Mouse (Mus musculus) liver, embryonic 14.5 days (tissue): Measurements from ENCODE around the gene U2af1l4. TPM values are rescaled to one million over a fixed set of nuclear protein-coding genes. Genes with fewer than 3 reads are reported as not detected.

Experiments used
- ATAC-seq: fragments of 200-750 bp; cut with Nextera tagmentation; 2 replicates; pipeline ENCODE4 v1.8.0; 2017; ENCODE audit warnings: moderate number of reproducible peaks, mild to moderate bottlenecking, moderate library complexity; ENCODE audit not compliant: insufficient read depth
- DNase-seq, 3 experiments: peaks; one replicate each; pipeline ENCODE4 v3.0.0-alpha.2; 2012 to 2013; ENCODE audit warnings: low read depth in 3 of 3, low spot score in 3 of 3
- H3K27ac ChIP-seq: fragments of 300-500 bp; sonication (generic); 2 replicates; pipeline ENCODE4 v1.5.1; 2014; ENCODE audit warnings: moderate library complexity, mild to moderate bottlenecking, control low read depth, inconsistent platforms
- H3K27me3 ChIP-seq: fragments of 300-500 bp; sonication (generic); 2 replicates; pipeline ENCODE4 v1.6.1; 2014; ENCODE audit warnings: mild to moderate bottlenecking, low read length, moderate library complexity; ENCODE audit not compliant: control insufficient read depth, insufficient read depth
- H3K36me3 ChIP-seq: fragments of 300-500 bp; sonication (generic); replicated peaks from 2 replicates; pipeline ENCODE4 v1.6.1; 2014; ENCODE audit warnings: low read depth; ENCODE audit not compliant: control insufficient read depth, insufficient read depth
- H3K4me1 ChIP-seq, 2 experiments: fragments of 200-500 bp in 1 of 2; fragments of 300-500 bp in 1 of 2; sonication (generic) in 1 of 2; replicated peaks; 2 replicates each; pipeline ENCODE4 v1.6.1; 2012 to 2014; ENCODE audit warnings: antibody characterized with exemption in 1 of 2, inconsistent platforms in 1 of 2, low read length in 1 of 2; ENCODE audit not compliant: control insufficient read depth in 2 of 2, insufficient read depth in 2 of 2
- H3K4me2 ChIP-seq: fragments of 300-500 bp; sonication (generic); 2 replicates; pipeline ENCODE4 v1.6.1; 2014; ENCODE audit warnings: low read depth, mild to moderate bottlenecking, control low read depth, moderate library complexity
- H3K4me3 ChIP-seq, 2 experiments: fragments of 200-500 bp in 1 of 2; fragments of 300-500 bp in 1 of 2; sonication (generic) in 1 of 2; 2 replicates each; pipeline ENCODE4 v1.5.1; 2012 to 2014; ENCODE audit warnings: low read depth in 2 of 2, low read length in 2 of 2, mild to moderate bottlenecking in 2 of 2, control low read depth in 1 of 2, inconsistent platforms in 1 of 2, moderate library complexity in 1 of 2; ENCODE audit not compliant: insufficient read depth in 1 of 2
- H3K9ac ChIP-seq: fragments of 300-500 bp; sonication (generic); replicated peaks from 2 replicates; pipeline ENCODE4 v1.6.1; 2014; ENCODE audit warnings: mild to moderate bottlenecking, control low read depth, moderate library complexity
- H3K9me3 ChIP-seq: fragments of 300-500 bp; sonication (generic); 2 replicates; pipeline ENCODE4 v1.6.1; 2016; ENCODE audit warnings: low read length, mixed read lengths; ENCODE audit not compliant: control insufficient read depth
- CTCF ChIP-seq: IDR thresholded peaks from 2 replicates; pipeline ENCODE4 v1.5.1; 2016; ENCODE audit warnings: antibody characterized with exemption, low read depth, control low read depth
- EP300 ChIP-seq: IDR thresholded peaks from 2 replicates; pipeline ENCODE4 v1.6.1; 2016; ENCODE audit warnings: antibody characterized with exemption, low read depth
- WGBS: fragments of 180-500 bp; shearing (Covaris S2); extraction: QIAGEN DNeasy Blood & Tissue Kit; methylation state at CpG from one replicate; pipeline ENCODE4 v1.1.7; 2014; ENCODE audit not compliant: insufficient replicate concordance; 5-methylcytosine and 5-hydroxymethylcytosine counted together
- polyA plus RNA-seq, 2 experiments: library from polyadenylated mRNA; depleted of rRNA in 1 of 2; stranded (reverse) in 1 of 2; unstranded in 1 of 2; fragments of >200 nt; fragmentation: Nextera tagmentation in 1 of 2; extraction: Ambion mirVana in 1 of 2; gene quantifications; 2 replicates each; pipeline versions ENCODE4 v1.2.1 to v1.2.3; 2012 to 2014

The U2af1l4 gene
- polyA plus RNA-seq, 2 experiments, result 28.1 to 40.7 TPM

DNA sequence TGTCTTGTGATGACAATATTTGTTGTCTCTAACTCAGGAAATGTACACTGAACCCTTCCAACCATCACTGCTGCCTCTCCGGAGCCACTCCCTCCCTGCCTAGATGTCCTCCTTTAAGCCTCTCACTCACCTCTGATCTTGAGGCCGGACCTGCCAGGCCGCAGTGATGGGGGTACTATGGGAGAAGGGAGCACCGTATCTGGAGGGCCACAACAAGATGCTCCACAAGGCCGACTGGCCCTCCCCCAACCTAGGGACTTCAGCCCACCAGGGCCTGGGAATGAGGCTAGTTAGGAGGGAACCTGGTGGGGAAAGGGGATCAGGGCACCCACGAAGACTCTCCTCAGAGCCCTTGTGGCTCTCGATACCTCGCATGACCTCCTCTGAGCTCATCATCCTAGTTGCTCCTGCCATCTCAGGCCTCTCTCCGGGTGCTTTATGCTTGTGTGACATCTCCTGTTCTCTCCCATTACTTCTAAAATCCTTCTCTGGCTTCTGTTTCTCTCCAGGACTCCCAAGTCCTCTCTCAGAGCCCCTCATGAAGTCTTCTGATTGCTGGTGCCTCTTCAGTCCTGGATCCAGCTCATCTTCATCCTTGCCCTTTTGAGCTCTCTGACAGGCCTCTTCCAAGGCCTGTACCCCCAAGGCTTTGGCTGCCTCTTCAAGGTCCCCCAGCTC is 28.0 kb downstream of the U2af1l4 start:
- 76% methylated on average over 9 of the region's 9 CpGs for WGBS
- H3K36me3 ChIP-seq, result peaks cover 6% of the 10 kb centered on the region
- H3K4me1 ChIP-seq, result peaks cover 10 to 25% of the 10 kb centered on the region in 2 experiments
- no peak overlapping the region for H3K9ac ChIP-seq
- H3K27ac ChIP-seq, result no peak overlapping the region
- no peaks in the 10 kb centered on the region for H3K9me3 ChIP-seq
- H3K27me3 ChIP-seq, result no peaks in the 10 kb centered on the region
- no peak for DNase-seq
- H3K4me3 ChIP-seq, result no peak overlapping the region
- ATAC-seq, result no peak
- no peak overlapping the region for H3K4me2 ChIP-seq
- no peak for TF ChIP-seq EP300
- TF ChIP-seq CTCF, result no peak

DNA sequence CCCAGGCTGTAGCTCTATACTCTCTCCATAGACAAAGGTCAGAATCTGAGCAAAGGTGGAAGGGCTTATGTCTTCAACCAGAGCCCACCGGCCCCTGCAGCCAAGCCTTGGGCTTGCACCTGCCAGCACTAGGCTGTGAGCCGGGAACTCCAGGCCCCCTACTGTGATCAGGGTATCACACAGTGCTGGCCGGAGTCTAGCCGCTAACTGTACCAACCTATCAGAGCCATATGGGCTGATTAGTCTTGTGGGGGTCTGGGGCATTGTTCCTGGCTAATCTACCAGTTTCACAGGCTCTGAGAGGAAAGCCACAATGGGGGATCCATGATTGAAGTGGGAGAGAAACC is 28.5 kb downstream of the U2af1l4 start:
- ATAC-seq (no peak), DNase-seq (no peak)
- Histone ChIP-seq H3K27ac (no peak overlapping the region), H3K4me2 (no peak overlapping the region), H3K9me3 (no peaks in the 10 kb centered on the region), H3K36me3 (peaks cover 1% of the 10 kb centered on the region), H3K9ac (no peak overlapping the region), H3K4me1 (peaks cover 10 to 25% of the 10 kb centered on the region in 2 experiments), H3K4me3 (no peak overlapping the region), H3K27me3 (no peaks in the 10 kb centered on the region)
- no peak for TF ChIP-seq EP300
- no peak for TF ChIP-seq CTCF
- WGBS, result 56% methylated on average over 4 of the region's 4 CpGs

DNA sequence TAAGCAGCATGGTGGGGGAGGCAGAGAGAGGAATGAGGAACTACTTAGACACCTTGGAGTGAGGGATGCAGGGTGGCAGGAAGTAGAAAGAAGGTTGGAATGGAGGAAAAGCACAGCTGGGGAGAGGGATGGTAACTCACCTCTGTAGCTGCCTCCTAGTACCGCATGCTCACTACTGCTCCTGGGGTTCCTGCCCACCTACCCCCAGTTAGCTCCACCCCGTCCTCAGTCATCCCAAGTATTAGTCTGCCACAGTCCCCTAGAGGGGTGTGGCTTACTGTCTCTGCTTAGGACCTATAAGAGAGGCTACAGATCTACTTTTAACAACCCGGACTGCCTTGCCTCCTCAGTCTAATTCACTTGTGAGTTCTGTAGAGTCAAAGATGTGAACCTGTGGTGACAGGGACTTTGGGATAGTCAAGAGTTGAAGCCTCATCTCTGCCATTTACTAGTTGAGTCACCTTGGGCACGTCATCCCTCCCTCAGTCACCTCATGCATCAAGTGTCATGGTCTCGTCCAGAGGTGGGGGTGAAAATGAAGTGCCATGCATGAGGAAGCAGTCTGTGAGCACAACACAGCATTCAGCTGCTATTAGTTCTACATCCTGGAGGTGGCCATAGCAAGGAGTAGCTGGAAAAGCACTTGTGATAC is 29.8 kb downstream of the U2af1l4 start:
- Histone ChIP-seq H3K9ac (no peak overlapping the region), H3K4me1 (peaks cover 10 to 19% of the 10 kb centered on the region in 2 experiments; a peak in 3 of 4 replicates), H3K4me3 (no peak overlapping the region), H3K36me3 (no peaks in the 10 kb centered on the region), H3K27me3 (no peaks in the 10 kb centered on the region), H3K4me2 (no peak overlapping the region), H3K9me3 (no peaks in the 10 kb centered on the region), H3K27ac (no peak overlapping the region)
- no peak for ATAC-seq
- 40% methylated on average over 5 of the region's 5 CpGs for WGBS
- TF ChIP-seq CTCF (no peak), EP300 (no peak)
- DNase-seq, result no peak

DNA sequence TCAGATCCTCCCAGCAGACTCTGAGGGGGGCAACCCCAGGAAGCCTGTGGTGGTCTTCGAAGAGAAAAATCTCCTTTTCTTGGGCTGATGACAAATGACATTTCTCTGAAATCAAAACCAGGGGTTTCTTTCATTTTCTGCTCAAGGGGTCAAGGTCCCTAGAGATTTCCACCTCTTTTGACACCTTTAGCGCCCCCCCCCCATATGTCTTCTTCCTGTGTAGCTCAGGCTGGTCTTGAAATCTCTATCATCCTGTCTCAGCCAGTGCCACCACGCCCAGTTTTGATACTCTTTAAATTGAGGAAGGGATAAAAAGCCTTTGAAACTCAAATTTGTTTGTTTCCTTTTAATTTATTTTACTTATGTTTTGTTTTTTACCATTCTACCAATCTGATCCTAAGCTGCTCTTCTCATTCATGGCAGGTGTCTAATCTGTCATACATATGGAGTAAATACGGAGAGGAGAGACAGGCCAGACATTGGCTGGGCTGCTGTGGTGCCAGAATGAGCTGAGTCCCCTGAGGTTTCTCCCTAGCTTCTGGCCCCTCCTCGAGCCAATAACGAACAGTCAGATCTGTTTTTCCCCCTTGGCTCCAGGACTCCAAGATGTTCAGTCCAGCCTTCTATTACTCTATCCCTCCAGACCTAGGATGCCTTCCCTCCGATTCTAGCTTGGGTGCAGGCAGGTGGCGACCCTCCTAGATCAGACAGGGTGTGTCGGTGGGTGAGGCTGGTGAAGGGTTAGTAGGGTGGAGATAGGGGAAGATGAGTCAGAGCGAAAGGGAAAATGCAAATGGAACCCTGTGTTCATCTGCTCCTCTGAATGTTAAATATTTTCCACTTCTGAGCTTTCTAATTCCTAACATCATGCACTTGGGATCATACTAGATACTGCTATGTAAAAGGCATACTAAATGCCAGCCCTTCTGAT is 30.7 kb downstream of the U2af1l4 start:
- H3K9ac ChIP-seq, result no peak overlapping the region; the same call in 1 of the 2 replicates
- no peak overlapping the region for H3K27ac ChIP-seq
- ATAC-seq (no peak), DNase-seq (no peak)
- peaks cover 10 to 19% of the 10 kb centered on the region in 2 experiments; a peak in 3 of 4 replicates for H3K4me1 ChIP-seq
- H3K4me3 ChIP-seq, result no peak overlapping the region
- no peaks in the 10 kb centered on the region for H3K27me3 ChIP-seq
- H3K9me3 ChIP-seq, result no peaks in the 10 kb centered on the region
- 48% methylated on average over 10 of the region's 10 CpGs for WGBS
- TF ChIP-seq CTCF, result no peak
- no peak for TF ChIP-seq EP300
- no peak overlapping the region for H3K4me2 ChIP-seq
- no peaks in the 10 kb centered on the region for H3K36me3 ChIP-seq
